Mouse (Mus musculus): ENCODE data around the gene P2ry4.

P2ry4 gene

DNA sequence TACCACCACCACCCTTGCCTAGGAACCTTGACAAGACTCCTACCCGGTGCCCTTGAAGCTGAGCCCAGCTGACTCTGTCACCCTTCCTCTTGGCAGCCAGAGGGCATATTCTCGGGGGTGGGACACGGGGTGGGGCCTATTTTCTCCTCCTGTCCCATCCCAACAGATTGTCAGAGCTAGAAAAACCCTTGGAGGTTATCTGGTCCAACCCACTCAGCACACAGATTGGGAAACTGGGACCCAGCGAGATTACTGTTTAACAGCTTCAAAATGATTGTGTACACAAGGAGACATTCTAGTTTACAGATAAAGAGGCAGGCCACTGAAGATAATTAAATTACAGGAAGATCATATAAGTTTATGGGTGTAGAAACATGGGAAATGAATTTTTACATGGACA is at the start of gene P2ry4:
P2ry4 (minus strand) TSS at position 79 of the 400 bp plus-strand sequence.
- in situ Hi-C loops (cut with MboI, MseI), result no loop called here

DNA sequence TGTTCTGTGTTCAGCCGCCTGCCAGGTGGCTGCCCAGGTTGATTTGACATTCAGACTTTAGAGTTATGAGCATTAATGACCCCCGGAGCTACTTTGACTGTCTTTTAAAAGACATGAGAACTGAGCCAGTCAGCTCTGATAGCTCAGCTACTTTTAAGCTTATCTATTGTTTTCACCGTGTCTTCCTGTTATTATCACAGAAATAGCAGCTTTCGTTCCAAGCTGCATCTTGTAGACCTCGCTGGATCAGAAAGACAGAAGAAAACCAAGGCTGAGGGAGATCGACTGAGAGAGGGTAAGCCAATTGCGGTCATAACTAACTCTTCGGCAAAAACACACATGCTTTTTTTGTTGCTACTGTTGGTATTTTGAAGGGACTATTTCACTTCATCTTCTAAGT is 43.8 kb upstream of the P2ry4 start:
- in situ Hi-C loops (cut with MboI, MseI), result no loop called here

DNA sequence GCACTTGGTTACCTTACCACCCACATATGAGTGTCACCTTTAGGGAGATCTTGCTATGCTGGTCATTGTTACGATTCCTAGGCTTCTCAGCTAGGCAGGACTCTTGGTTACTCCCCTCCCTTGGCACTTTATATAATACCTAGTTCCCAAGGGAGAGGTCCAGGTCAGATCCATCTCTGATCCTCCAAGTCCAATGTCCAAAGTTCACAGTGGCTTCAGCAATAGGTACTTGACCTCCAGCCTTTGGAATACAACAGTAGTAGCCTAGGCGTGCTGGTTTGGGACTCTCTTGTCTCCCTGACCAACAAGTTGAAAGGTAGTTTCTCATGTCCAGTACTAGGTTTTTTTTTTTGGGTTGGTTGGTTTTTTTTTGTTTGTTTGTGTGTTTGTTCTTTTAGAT is 34.4 kb upstream of the P2ry4 start:
- in situ Hi-C loops (cut with MboI, MseI), result loop anchor here (10.0 kb wide), 1 partner anchor 1786 kb away; no protein-coding TSS in a partner anchor

DNA sequence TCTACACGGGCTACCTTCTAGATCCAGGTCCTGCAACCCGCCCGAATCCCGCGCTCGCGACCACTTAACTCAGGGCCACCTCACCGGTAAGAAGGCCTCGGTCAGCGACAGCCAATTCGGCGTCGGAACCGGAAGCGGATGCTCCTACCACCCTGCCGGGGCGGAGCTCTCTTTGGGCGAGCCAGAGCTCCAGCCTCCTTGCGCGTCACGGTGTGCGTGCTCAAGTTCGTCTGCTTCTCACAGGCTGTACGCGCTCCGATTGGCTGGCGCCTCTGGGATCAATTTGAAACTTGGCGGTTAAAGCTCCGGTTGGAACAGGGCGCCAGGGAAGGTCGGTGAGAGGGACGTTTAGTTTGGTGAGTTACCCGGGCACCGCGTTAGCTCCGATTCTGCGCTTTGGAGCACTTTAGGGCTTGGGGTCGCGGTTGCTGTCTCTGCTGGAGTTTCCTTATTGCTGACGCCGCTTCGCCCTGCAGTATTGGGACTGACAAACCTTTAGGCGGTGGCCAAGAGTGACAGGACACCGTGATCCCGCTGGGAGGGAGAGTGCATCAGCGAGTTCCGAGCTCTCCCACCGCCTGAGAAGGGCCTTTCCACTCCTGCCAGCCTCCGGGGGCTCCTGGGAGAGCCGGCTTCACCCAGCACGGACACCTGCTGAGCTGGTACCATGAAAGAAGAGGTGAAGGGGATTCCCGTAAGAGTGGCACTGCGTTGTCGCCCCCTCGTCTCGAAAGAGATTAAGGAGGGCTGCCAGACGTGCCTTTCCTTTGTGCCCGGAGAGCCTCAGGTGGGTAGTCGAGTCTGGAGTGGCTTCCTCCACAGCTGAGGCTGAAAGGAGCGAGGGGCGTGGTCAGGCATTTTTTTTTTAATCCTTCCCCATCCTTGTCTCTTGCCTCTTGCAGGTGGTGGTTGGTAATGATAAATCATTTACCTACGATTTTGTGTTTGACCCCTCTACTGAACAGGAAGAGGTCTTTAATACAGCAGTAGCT is 31.4 kb upstream of the P2ry4 start, which contains the start of gene Pdzd11:
Pdzd11 (minus strand) TSS at position 767 of the 992 bp plus-strand sequence.
- in situ Hi-C loops (cut with MboI, MseI), result loop anchor here (10.0 kb wide), 1 partner anchor 1789 kb away; no protein-coding TSS in a partner anchor

DNA sequence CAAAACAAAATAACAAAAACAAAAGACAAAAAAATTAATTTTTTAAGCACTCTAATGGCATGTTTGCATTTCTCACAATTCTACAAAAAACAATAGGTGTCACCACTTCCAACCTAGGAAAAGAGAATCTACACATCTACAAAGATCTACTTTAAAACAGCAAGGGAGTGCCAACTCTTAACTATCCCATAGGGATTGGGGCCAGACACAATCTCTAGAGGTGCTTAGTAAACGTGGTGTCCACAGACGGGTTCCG is 30.8 kb upstream of the P2ry4 start, which contains the start of gene Kif4:
Kif4 (plus strand) TSS at position 192 of the 256 bp plus-strand sequence.
- in situ Hi-C loops (cut with MboI, MseI), result loop anchor here (10.0 kb wide), 1 partner anchor 1789 kb away; no protein-coding TSS in a partner anchor

DNA sequence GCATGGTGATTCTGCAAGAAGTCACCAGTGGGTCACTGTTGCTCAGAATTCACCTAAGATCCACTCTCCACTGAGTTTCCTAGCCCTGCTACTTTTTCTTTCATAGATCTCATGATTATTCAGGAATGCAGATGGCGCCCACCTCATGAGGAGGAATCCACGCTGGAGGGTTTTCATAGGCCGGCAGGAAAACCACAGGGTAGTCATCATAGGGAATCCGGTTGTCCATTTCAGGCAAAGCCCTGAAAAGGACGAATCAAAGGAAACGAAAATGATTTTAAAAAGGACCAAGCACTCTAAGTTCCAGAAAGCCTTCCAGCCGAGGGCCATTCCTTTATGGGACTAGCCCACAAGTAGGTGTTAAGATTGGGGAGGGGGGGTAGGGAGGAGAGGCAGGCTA is 30.5 kb upstream of the P2ry4 start:
- in situ Hi-C loops (cut with MboI, MseI), result loop anchor here (10.0 kb wide), 1 partner anchor 1790 kb away; no protein-coding TSS in a partner anchor

DNA sequence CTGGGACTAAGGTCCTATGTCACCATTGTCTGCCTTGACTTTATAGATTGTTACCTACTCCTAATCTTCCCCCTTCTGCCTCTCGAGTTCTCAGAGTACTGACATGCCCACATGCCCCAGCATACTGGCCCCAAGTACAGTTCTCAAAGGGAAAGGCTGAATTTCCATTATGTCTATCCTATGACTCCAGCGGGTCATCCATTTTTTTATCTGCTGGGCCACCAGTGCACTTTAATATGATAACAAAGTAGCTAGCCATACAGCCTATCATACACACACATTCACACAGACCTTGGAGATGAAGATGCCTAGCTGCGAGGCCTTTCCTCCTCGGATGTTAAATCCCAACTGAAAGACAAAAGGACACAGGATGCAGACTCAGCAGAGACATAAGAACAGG is 29.6 kb upstream of the P2ry4 start:
- in situ Hi-C loops (cut with MboI, MseI), result loop anchor here (10.0 kb wide), 1 partner anchor 1791 kb away; no protein-coding TSS in a partner anchor

DNA sequence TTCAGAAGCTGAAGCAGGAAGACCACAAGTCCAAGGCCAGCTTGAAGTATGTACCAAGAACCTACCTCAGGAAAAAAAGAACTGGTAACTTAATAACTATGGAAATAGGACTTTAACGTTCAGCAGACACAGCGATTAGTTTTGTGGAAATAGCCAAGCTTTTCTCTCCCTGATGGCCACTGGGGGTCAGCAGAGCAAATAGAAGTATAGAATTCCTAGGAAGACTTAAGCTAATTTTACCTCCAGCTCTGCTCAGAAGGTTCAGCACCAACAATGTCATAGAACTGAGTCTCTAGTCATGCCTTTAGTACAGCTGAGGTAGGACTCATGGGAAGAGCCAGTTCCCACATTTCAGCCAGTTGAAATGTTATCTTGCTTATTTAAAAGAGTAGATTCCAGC is 26.7 kb upstream of the P2ry4 start:
- in situ Hi-C loops (cut with MboI, MseI), result loop anchor here (10.0 kb wide), 1 partner anchor 1793 kb away; no protein-coding TSS in a partner anchor

DNA sequence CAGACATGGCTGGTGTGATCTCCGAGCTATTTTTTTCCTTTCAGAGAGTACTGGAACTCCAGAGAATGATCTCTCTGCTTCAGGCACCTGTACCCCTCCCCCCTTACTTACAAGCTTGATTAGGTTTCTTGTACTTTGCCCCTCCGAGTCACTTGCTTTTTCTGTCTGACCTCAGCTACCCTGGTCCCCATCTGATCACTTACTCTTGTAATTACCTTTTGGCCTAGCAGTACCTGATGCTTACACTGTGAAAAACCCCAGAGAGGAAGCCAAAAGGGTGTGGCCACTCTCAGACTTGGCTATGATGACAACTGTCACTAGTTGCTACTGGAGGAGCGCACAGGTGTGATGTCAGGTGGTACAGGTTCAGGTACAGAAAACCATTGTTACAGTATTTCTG is 23.8 kb upstream of the P2ry4 start:
- in situ Hi-C loops (cut with MboI, MseI), result no loop called here

DNA sequence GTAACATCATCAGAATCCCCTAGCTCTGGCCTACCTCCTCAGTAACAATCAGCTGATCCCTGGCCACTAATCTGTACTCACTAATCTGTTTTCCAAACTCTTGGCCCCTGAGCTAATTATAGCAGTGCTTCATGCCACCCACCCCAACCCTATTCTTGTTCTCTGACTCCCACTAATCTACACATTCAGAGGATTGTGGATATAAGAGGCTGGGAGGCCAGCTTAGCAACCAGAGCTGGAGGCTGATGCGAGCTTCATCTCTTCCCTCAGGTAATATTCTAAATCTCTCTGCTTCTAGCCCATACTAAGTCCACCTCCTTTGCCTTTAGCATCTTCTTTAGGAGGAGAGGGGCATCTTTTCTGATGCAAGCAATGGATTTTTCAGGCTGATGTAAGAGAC is 10.6 kb upstream of the P2ry4 start, which contains the start of gene Arr3:
Arr3 (plus strand) TSS at position 184 of the 400 bp plus-strand sequence.
- in situ Hi-C loops (cut with MboI, MseI), result no loop called here

DNA sequence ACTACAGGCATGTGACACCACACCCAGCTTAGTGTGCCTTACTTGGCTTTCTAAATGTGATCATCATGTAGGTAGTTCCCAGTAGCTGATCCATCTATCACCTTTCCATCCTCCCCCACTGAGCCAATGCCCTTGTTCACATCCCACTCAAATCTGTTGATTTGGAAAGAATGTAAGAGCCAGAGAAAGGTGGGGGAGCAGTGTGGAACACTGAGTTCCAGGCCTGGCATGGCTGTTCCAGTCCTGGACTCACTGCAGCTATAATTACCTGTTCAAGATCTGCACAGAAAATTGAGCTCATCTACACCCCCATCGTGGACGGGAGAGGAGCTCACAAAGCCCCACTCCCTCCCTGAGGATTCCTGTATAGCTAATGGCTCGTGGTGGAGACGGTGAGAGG is 5.1 kb upstream of the P2ry4 start:
- in situ Hi-C loops (cut with MboI, MseI), result no loop called here

DNA sequence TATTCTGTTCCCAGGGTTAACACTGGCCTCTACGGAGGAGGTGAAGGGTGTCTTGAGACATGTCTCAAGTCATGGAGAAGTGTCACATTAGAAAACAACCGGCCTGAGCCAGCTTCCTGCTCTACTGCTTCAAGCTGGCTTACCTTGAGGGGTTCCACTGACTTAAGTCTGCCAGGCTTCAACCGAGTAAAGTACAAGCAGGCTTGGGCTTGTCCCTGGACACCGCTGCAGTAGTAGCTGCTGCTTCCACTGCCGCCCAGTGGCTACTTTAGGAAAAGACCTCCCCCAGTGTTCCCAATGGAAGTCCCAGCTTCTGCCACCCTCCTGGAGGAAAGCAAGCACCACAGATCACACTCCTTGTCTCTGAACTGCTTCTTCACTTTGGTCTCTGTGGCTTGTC is 2.8 kb upstream of the P2ry4 start:
- in situ Hi-C loops (cut with MboI, MseI), result no loop called here

DNA sequence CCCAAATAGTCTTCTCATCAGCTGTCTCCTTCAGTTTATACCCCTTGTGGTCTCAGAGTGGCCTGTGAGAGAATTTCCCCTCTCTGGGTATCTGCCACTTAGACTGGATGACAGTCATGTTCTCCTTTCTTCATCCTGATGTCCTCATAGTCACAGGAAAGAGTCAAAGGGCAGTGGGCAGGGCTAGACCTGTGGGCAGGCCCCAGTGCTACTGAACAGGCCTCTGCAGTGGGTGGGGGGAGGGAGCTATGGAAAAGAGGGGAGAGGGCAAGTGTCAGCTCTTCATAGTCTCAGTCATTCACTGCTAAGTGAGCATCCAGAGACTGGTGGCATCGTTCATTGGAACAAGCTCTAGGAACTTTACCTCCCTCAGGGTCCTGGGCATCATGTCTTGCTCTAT is 22.7 kb downstream of the P2ry4 start, which contains the start of gene Awat1:
Awat1 (plus strand) TSS at position 301 of the 400 bp plus-strand sequence.
- in situ Hi-C loops (cut with MboI, MseI), result no loop called here

DNA sequence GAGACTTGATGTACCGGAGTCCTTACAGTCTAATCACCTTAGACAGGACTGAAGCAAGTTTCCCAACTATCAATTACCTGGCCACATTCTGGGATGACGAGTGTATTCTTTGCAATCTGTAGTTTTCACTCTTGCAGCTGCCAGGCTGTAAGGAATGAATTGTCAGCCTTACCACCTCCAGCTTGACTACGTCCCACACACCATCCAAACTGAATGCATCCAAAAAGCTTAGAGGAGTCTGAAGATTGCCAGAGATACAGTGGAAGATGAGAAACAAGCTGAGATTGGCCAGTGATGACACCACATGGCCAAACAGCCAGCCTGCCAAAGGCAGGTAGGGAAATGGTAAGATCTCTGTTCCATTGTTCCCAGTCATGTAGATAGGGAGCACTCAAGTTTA is 29.0 kb downstream of the P2ry4 start:
- in situ Hi-C loops (cut with MboI, MseI), result no loop called here

DNA sequence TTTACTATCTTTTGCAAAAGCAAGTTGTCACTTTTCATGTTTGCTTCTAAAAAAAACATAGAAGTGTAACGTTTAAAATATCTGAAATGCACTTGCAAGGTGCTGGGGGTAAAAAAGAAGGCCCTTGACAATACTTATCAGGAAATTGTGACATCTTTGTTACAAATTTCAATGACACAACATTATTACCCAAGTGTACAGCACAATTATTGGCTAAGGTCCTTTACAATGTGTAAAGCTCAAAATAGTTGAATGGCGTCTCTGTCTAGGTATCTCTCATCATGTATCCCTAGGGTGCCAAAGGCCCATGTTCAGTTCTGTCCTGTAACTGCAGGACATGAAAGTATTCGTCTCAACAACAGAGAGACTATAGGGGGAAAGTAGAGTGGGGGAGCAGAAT is 38.6 kb downstream of the P2ry4 start:
- in situ Hi-C loops (cut with MboI, MseI), result no loop called here

All from T-helper 2 cell (primary cell).